Mouse (Mus musculus): Measurements from ENCODE around the gene A4galt. TPM values are rescaled to one million over a fixed set of nuclear protein-coding genes. Genes with fewer than 3 reads are reported as not detected.

A4galt gene
- total and polyA plus RNA-seq, 3 experiments: not detected

DNA sequence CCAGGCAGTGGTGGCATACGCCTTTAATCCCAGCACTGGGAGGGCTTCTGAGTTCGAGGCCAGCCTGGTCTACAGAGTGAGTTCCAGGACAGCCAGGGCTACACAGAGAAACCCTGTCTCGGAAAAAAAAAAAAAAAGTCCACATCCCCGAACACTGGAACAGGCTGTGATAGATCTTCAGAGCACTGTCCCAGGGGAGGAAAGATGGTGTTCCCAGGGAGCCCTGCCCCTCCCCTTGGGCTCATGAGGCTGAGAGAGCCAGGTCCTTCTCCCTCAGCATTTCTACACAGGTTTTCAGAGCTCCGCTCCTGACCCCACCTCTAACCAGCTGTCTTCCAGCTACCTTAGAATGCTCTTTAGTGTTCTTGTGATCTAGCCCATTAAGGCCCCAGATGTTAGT is 24.7 kb downstream of the A4galt start:
- H3K79me2 ChIP-seq (ENCODE audit: control insufficient read depth, insufficient read depth, low read length, poor library complexity): no peaks in the 10 kb centered on the region
- no peaks in the 10 kb centered on the region for H3K4me1 ChIP-seq (ENCODE audit: control insufficient read depth in 1 of 2, insufficient read depth in 2 of 2, low read length in 2 of 2)
- no peaks in the 10 kb centered on the region for H3K9me3 ChIP-seq (replicated peaks; ENCODE audit: insufficient read depth, low read length)
- peaks cover 3 to 4% of the 10 kb centered on the region in 2 experiments; a peak in 3 of 4 replicates for H3K27me3 ChIP-seq (ENCODE audit: control insufficient read depth in 1 of 2, insufficient read depth in 2 of 2, low read length in 2 of 2)
- no peak for DNase-seq (ENCODE audit: low read depth, low spot score)
- no peak overlapping the region for H3K4me3 ChIP-seq (ENCODE audit: control insufficient read depth in 1 of 2, insufficient read depth in 1 of 2, low read depth in 2 of 2, low read length in 2 of 2)
- no peaks in the 10 kb centered on the region for H3K36me3 ChIP-seq (ENCODE audit: control insufficient read depth in 1 of 2, insufficient read depth in 2 of 2, low read length in 2 of 2)
- H3K27ac ChIP-seq (ENCODE audit: control insufficient read depth, low read depth, low read length): no peak overlapping the region
- TF ChIP-seq MEF2A (IDR thresholded peaks at IDR 0.05; ENCODE audit: extremely low read depth, insufficient replicate concordance, low read depth, low read length, poor library complexity, severe bottlenecking) (no peak), MYC (IDR thresholded peaks at IDR 0.05; ENCODE audit: low read depth, low read length) (no peak), TCF12 (IDR thresholded peaks at IDR 0.05; ENCODE audit: low read depth, low read length) (no peak)
- H3K9ac ChIP-seq (ENCODE audit: control insufficient read depth, low read depth, low read length, poor library complexity, severe bottlenecking): no peak overlapping the region

DNA sequence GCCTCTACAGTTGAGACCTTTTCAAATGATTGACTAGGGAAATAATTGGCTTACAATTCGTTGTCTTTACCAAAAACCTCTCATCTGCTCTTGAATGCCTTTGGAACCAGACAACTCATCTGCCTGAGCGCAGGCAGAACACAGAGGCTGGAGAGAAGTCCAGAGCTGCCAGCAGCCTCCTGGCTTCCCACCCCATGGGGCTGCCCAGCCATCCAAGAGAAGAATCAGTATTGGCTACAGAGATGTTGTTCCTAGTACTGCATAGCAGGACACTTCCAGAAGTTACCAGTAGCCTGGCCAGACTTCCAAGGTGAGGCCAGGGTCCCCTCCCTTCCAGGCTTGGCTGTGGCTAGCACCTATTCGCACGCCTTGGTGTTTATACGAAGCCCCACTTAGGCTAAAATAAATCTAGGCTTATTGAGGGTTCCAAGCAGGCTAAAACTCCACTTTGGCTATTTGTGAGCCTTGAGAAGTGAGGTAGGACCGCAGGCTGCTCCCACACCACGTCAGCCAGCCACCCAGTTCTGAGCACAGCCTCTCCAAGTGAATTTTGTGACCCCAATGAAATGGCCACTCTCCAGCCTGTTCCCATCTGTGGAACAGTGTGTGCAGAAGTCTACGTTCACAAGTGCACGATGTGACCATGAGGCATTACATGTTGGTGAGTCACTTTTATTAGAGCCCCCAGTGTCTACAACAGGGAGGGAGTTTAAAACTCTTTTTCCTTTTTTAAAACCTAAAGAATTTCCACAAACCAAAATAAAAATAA is 25.3 kb downstream of the A4galt start:
- Histone ChIP-seq H3K27ac (ENCODE audit: control insufficient read depth, low read depth, low read length) (no peak overlapping the region), H3K4me3 (ENCODE audit: control insufficient read depth in 1 of 2, insufficient read depth in 1 of 2, low read depth in 2 of 2, low read length in 2 of 2) (no peak overlapping the region), H3K79me2 (ENCODE audit: control insufficient read depth, insufficient read depth, low read length, poor library complexity) (no peaks in the 10 kb centered on the region), H3K9me3 (replicated peaks; ENCODE audit: insufficient read depth, low read length) (no peaks in the 10 kb centered on the region), H3K27me3 (ENCODE audit: control insufficient read depth in 1 of 2, insufficient read depth in 2 of 2, low read length in 2 of 2) (peaks cover 3 to 4% of the 10 kb centered on the region in 2 experiments; a peak in 3 of 4 replicates), H3K36me3 (ENCODE audit: control insufficient read depth in 1 of 2, insufficient read depth in 2 of 2, low read length in 2 of 2) (no peaks in the 10 kb centered on the region), H3K4me1 (ENCODE audit: control insufficient read depth in 1 of 2, insufficient read depth in 2 of 2, low read length in 2 of 2) (no peaks in the 10 kb centered on the region), H3K9ac (ENCODE audit: control insufficient read depth, low read depth, low read length, poor library complexity, severe bottlenecking) (no peak overlapping the region)
- no peak for TF ChIP-seq MEF2A (IDR thresholded peaks at IDR 0.05; ENCODE audit: extremely low read depth, insufficient replicate concordance, low read depth, low read length, poor library complexity, severe bottlenecking)
- TF ChIP-seq JUND (IDR thresholded peaks at IDR 0.05; ENCODE audit: low read depth, low read length): no peak
- no peak for TF ChIP-seq MYC (IDR thresholded peaks at IDR 0.05; ENCODE audit: low read depth, low read length)
- no peak for TF ChIP-seq SIN3A (IDR thresholded peaks at IDR 0.05; ENCODE audit: low read length)
- TF ChIP-seq MXI1 (IDR thresholded peaks at IDR 0.05; ENCODE audit: low read depth, low read length): no peak
- no peak for TF ChIP-seq ZNF384 (IDR thresholded peaks at IDR 0.05; ENCODE audit: low read depth, low read length)
- TF ChIP-seq NELFE (IDR thresholded peaks at IDR 0.05; ENCODE audit: low read depth, low read length): no peak
- TF ChIP-seq TAL1 (IDR thresholded peaks at IDR 0.05; ENCODE audit: low read length): no peak
- TF ChIP-seq HCFC1 (IDR thresholded peaks at IDR 0.05; ENCODE audit: low read depth, low read length): no peak
- no peak for TF ChIP-seq TBP (IDR thresholded peaks at IDR 0.05; ENCODE audit: low read depth, low read length)
- no peak for TF ChIP-seq SMC3 (IDR thresholded peaks at IDR 0.05; ENCODE audit: low read depth, low read length)
- no peak for TF ChIP-seq E2F4 (IDR thresholded peaks at IDR 0.05; ENCODE audit: borderline replicate concordance, low read depth, low read length)
- no peak for TF ChIP-seq TCF12 (IDR thresholded peaks at IDR 0.05; ENCODE audit: low read depth, low read length)
- no peak for TF ChIP-seq RAD21 (IDR thresholded peaks at IDR 0.05; ENCODE audit: low read depth, low read length)
- TF ChIP-seq UBTF (IDR thresholded peaks at IDR 0.05; ENCODE audit: borderline replicate concordance, insufficient read depth, low read depth, low read length): no peak
- TF ChIP-seq GABPA (IDR thresholded peaks at IDR 0.05; ENCODE audit: low read depth, low read length): no peak
- no peak for TF ChIP-seq ZC3H11A (IDR thresholded peaks at IDR 0.05; ENCODE audit: low read depth, low read length)
- DNase-seq (ENCODE audit: low read depth, low spot score): no peak

Measured in MEL (cell line).